In genomic region chr17:3369631-3370030, GRCm38 (mm10) we compare ENCODE assay signal across 10 mouse cellular contexts. TPM values are rescaled to one million over a fixed set of nuclear protein-coding genes. Genes with fewer than 3 reads are reported as not detected.
A peak's percentile ranks its signal among the peaks of the same experiment; 100 is the strongest.
DNase-seq lines count a peak whose midpoint lies in the region; ATAC-seq and TF ChIP-seq lines count a peak whose summit lies in the region.
"Had no signal": no experiment of that assay in that cellular context is flagged by ENCODE, and none has a peak within 500 bp of the region (broad histone marks: within the 10 kb centered on the region; RNA-seq: fewer than 3 reads in every experiment).

No protein-coding gene starts in this region.

- no peaks in the 10 kb centered on the region for H3K27me3 ChIP-seq in forebrain, embryonic 15.5 days
- H3K27me3 ChIP-seq in forebrain, embryonic 10.5 days (ENCODE audit: poor library complexity, severe bottlenecking): no peaks in the 10 kb centered on the region
- H3K27me3 ChIP-seq in liver, adult 2 months (ENCODE audit: control insufficient read depth, insufficient read depth, low read length): no peaks in the 10 kb centered on the region
- no peaks in the 10 kb centered on the region for H3K27me3 ChIP-seq in hindbrain, embryonic 10.5 days (ENCODE audit: insufficient read depth, poor library complexity, severe bottlenecking)
- H3K27me3 ChIP-seq: heart, embryonic 13.5 days had no signal

- H3K4me2 ChIP-seq in forebrain, embryonic 15.5 days (replicated peaks): no peak overlapping the region
- H3K4me2 ChIP-seq: heart, embryonic 13.5 days had no signal

- H3K4me3 ChIP-seq in forebrain, embryonic 15.5 days: no peak overlapping the region
- H3K4me3 ChIP-seq in forebrain, embryonic 10.5 days: no peak overlapping the region
- no peak overlapping the region for H3K4me3 ChIP-seq in liver, adult 2 months (ENCODE audit: insufficient read depth, low read depth, low read length)
- H3K4me3 ChIP-seq in hindbrain, embryonic 10.5 days: no peak overlapping the region
- H3K4me3 ChIP-seq: heart, embryonic 13.5 days had no signal

- whole genome bisulfite sequencing in forebrain, embryonic 15.5 days: 43% methylated on average over 4 of the region's 4 CpGs
- 87% methylated on average over 4 of the region's 4 CpGs for WGBS in forebrain, embryonic 10.5 days
- WGBS in liver, adult 2 months: 34% methylated on average over 4 of the region's 4 CpGs
- WGBS in hindbrain, embryonic 10.5 days: 83% methylated on average over 4 of the region's 4 CpGs

- no peaks in the 10 kb centered on the region for H3K79me2 ChIP-seq in liver, adult 2 months (ENCODE audit: control insufficient read depth, insufficient read depth, low read length)

- intact Hi-C loops in heart, postnatal 10 days (cut with DNase I): no loop called here

- H3K27ac ChIP-seq in forebrain, embryonic 15.5 days (replicated peaks): peak overlapping the region; percentile 23; the same call in 1 of the 2 replicates
- H3K27ac ChIP-seq in forebrain, embryonic 10.5 days: no peak overlapping the region
- no peak overlapping the region for H3K27ac ChIP-seq in liver, adult 2 months (replicated peaks; ENCODE audit: insufficient read depth, low read depth, low read length)
- H3K27ac ChIP-seq in hindbrain, embryonic 10.5 days: no peak overlapping the region
- H3K27ac ChIP-seq: heart, embryonic 13.5 days had no signal

- no peak overlapping the region for H3K9ac ChIP-seq in forebrain, embryonic 15.5 days (replicated peaks)
- H3K9ac ChIP-seq in liver, adult 2 months (ENCODE audit: low read depth, low read length): no peak overlapping the region
- H3K9ac ChIP-seq: heart, embryonic 13.5 days had no signal

- no peak for TF ChIP-seq POLR2A in liver, adult 2 months (IDR thresholded peaks at IDR 0.05; ENCODE audit: extremely low read depth, insufficient read depth, low read length)

- no peaks in the 10 kb centered on the region for H3K9me3 ChIP-seq in forebrain, embryonic 15.5 days
- H3K9me3 ChIP-seq in forebrain, embryonic 10.5 days: no peaks in the 10 kb centered on the region
- no peaks in the 10 kb centered on the region for H3K9me3 ChIP-seq in hindbrain, embryonic 10.5 days
- H3K9me3 ChIP-seq: heart, embryonic 13.5 days had no signal

- no peaks in the 10 kb centered on the region for H3K36me3 ChIP-seq in forebrain, embryonic 15.5 days
- no peaks in the 10 kb centered on the region for H3K36me3 ChIP-seq in forebrain, embryonic 10.5 days (replicated peaks)
- H3K36me3 ChIP-seq in liver, adult 2 months (ENCODE audit: control insufficient read depth, insufficient read depth, low read length): no peaks in the 10 kb centered on the region
- H3K36me3 ChIP-seq in hindbrain, embryonic 10.5 days: no peaks in the 10 kb centered on the region
- H3K36me3 ChIP-seq: heart, embryonic 13.5 days had no signal

- peak; percentile 46 for ATAC-seq in forebrain, embryonic 15.5 days (replicated peaks)

- no peak for TF ChIP-seq CTCF in liver, adult 2 months (IDR thresholded peaks at IDR 0.05; ENCODE audit: low read depth, low read length)

- DNase-seq in forebrain, embryonic 10.5 days (ENCODE audit: extremely low spot score, low spot score): no peak
- peak; percentile 83 for DNase-seq in liver, adult 2 months (ENCODE audit: extremely low read depth, low read depth, low spot score)
- no peak for DNase-seq in liver
- DNase-seq in heart, postnatal 10 days: peak; percentile 12 to 18
- DNase-seq in skeletal muscle tissue, adult 2 months (ENCODE audit: low read depth, low spot score): peak; percentile 58
- no peak for DNase-seq in spleen, postnatal 36 days (ENCODE audit: low spot score in 2 of 2)
- DNase-seq in hindbrain, embryonic 10.5 days (ENCODE audit: low spot score): no peak
- DNase-seq: thymus, adult 18-20 months had no signal

- H3K4me1 ChIP-seq in forebrain, embryonic 15.5 days: peaks cover 34% of the 10 kb centered on the region
- H3K4me1 ChIP-seq in forebrain, embryonic 10.5 days: no peaks in the 10 kb centered on the region
- peaks cover 2% of the 10 kb centered on the region; the same call in 1 of the 2 replicates for H3K4me1 ChIP-seq in liver, adult 2 months (ENCODE audit: control insufficient read depth, insufficient read depth, low read length)
- H3K4me1 ChIP-seq in hindbrain, embryonic 10.5 days (replicated peaks): no peaks in the 10 kb centered on the region
- H3K4me1 ChIP-seq: heart, embryonic 13.5 days had no signal

RNA-seq across cellular contexts. Expression of gene Tiam2, which starts 43.3 kb away (rescaled TPM):
- polyA plus RNA-seq in forebrain, embryonic 15.5 days (2015; fragmentation: Nextera tagmentation; extraction: Ambion mirVana): 119 and 122 TPM in 2 replicates
- 4.4 and 5.3 TPM in 2 replicates for polyA plus RNA-seq in forebrain, embryonic 10.5 days (2016; fragmentation: Nextera tagmentation; extraction: Ambion mirVana)
- 5.0 and 5.2 TPM in 2 replicates for total RNA-seq in liver, adult 2 months (2014; rRNA removed)
- 1.4 and 2.9 TPM in 2 replicates for polyA plus RNA-seq in liver, adult 2 months (2012; rRNA removed)
- 1 to 10 TPM; 5.2 to 5.7 TPM for total RNA-seq in heart, postnatal 10 days (2021)
- polyA plus RNA-seq in hindbrain, embryonic 10.5 days (2016; fragmentation: Nextera tagmentation; extraction: Ambion mirVana): 4.4 and 4.9 TPM in 2 replicates

Comparison
In these comparisons a context has a peak if more than half of its experiments do, and no peak if none do; other contexts are left out.
1. DNase-seq: peak in liver, adult 2 months (single experiment), heart, postnatal 10 days (2 of 2) and skeletal muscle tissue, adult 2 months (single experiment); none in forebrain, embryonic 10.5 days (single experiment), liver (single experiment), spleen, postnatal 36 days (0 of 2) and hindbrain, embryonic 10.5 days (single experiment).
2. RNA of gene Tiam2, which starts 43.3 kb away (polyA plus RNA-seq): 119 to 122 TPM in forebrain, embryonic 15.5 days; 4.4 to 5.3 TPM in forebrain, embryonic 10.5 days, 4.4 to 4.9 TPM in hindbrain, embryonic 10.5 days and 1.4 to 2.9 TPM in liver, adult 2 months; every median in the first group is over 10 times any median in the second.